Mouse (Mus musculus) hindbrain, embryonic 15.5 days (tissue): ENCODE data around the gene Trank1. TPM values are rescaled to one million over a fixed set of nuclear protein-coding genes. Genes with fewer than 3 reads are reported as not detected.

ENCODE experiments used
- ATAC-seq: fragments of 200-750 bp; cut with Nextera tagmentation; 2 replicates; pipeline ENCODE4 v1.8.0; 2017; ENCODE audit warnings: low read depth, moderate number of reproducible peaks, moderate TSS enrichment; ENCODE audit not compliant: low FRiP score
- H3K27ac ChIP-seq: fragments of 300-500 bp; sonication (generic); replicated peaks from 2 replicates; pipeline ENCODE4 v1.5.1; 2015; ENCODE audit warnings: mild to moderate bottlenecking, inconsistent platforms
- H3K27me3 ChIP-seq: fragments of 300-500 bp; sonication (generic); 2 replicates; pipeline ENCODE4 v1.6.1; 2015; ENCODE audit warnings: control low read depth, inconsistent platforms
- H3K36me3 ChIP-seq: fragments of 300-500 bp; sonication (generic); 2 replicates; pipeline ENCODE4 v1.6.1; 2015; ENCODE audit warnings: control low read depth, inconsistent platforms
- H3K4me1 ChIP-seq: fragments of 300-500 bp; sonication (generic); replicated peaks from 2 replicates; pipeline ENCODE4 v1.6.1; 2015; ENCODE audit warnings: control low read depth, inconsistent platforms
- H3K4me2 ChIP-seq: fragments of 300-500 bp; sonication (generic); 2 replicates; pipeline ENCODE4 v1.6.1; 2015; ENCODE audit warnings: moderate library complexity, mild to moderate bottlenecking, inconsistent platforms
- H3K4me3 ChIP-seq: fragments of 300-500 bp; sonication (generic); 2 replicates; pipeline ENCODE4 v1.5.1; 2015; ENCODE audit warnings: mild to moderate bottlenecking, inconsistent platforms
- H3K9ac ChIP-seq: fragments of 300-500 bp; sonication (generic); 2 replicates; pipeline ENCODE4 v1.6.1; 2015; ENCODE audit warnings: inconsistent platforms
- H3K9me3 ChIP-seq: fragments of 300-500 bp; sonication (generic); 2 replicates; pipeline ENCODE4 v1.6.1; 2016; ENCODE audit warnings: control low read depth, inconsistent platforms
- WGBS: fragments of 180-500 bp; shearing (Covaris S2); methylation state at CpG from one replicate; pipeline ENCODE4 v1.1.7; 2015; 5-methylcytosine and 5-hydroxymethylcytosine counted together
- polyA plus RNA-seq: library from polyadenylated mRNA; unstranded; fragments of >200 nt; fragmentation: Nextera tagmentation; extraction: Ambion mirVana; gene quantifications from 2 replicates; pipeline ENCODE4 v1.2.1, GENCODE M21; 2015

Gene Trank1
- polyA plus RNA-seq, 1 experiment from 2014 or later = 11.0 TPM

GRCm38 (mm10) chr9:111438904-111439835 lies 127.6 kb downstream of the Trank1 start, which contains the start of gene Dclk3:
Gene Dclk3 (plus strand): TSS chr9:111439081.
- peak within 1 kb of the TSS; percentile 53 for H3K9ac ChIP-seq
- peaks cover 13% of the 10 kb centered on the region; the same call in 1 of the 2 replicates for H3K27me3 ChIP-seq
- 3% methylated on average over 38 of the region's 57 CpGs for WGBS
- H3K9me3 ChIP-seq = no peaks in the 10 kb centered on the region
- no peak within 1 kb of the TSS for H3K27ac ChIP-seq
- peak within 1 kb of the TSS; percentile 50 for H3K4me3 ChIP-seq
- peaks cover 8% of the 10 kb centered on the region for H3K4me1 ChIP-seq
- H3K36me3 ChIP-seq = no peaks in the 10 kb centered on the region
- H3K4me2 ChIP-seq = peak within 1 kb of the TSS; percentile 63
- peak; percentile 73 for ATAC-seq

GRCm38 (mm10) chr9:111439836-111440201 lies 128.3 kb downstream of the Trank1 start:
- Histone ChIP-seq H3K36me3 (no peaks in the 10 kb centered on the region), H3K9me3 (no peaks in the 10 kb centered on the region), H3K27ac (no peak overlapping the region), H3K4me2 (peak overlapping the region; percentile 63), H3K27me3 (peaks cover 13% of the 10 kb centered on the region; the same call in 1 of the 2 replicates), H3K9ac (0 out of 2 replicates have a peak overlapping the region, but pooled peaks have one; percentile 53), H3K4me3 (peak overlapping the region; percentile 50), H3K4me1 (peaks cover 8% of the 10 kb centered on the region)
- no peak for ATAC-seq
- WGBS = 50% methylated on average over 8 of the region's 8 CpGs

- Histone ChIP-seq H3K27ac (no peak overlapping the region), H3K36me3 (no peaks in the 10 kb centered on the region), H3K4me3 (0 out of 2 replicates have a peak overlapping the region, but pooled peaks have one; percentile 50), H3K4me1 (peaks cover 8% of the 10 kb centered on the region), H3K9ac (no peak overlapping the region), H3K27me3 (peaks cover 13% of the 10 kb centered on the region; the same call in 1 of the 2 replicates), H3K4me2 (peak overlapping the region; percentile 63), H3K9me3 (no peaks in the 10 kb centered on the region)
- ATAC-seq = no peak
- WGBS = 78% methylated on average over 6 of the region's 6 CpGs
These were observed 128.9 kb downstream of the Trank1 start for GRCm38 (mm10) chr9:111440446-111440845.

GRCm38 (mm10) chr9:111441151-111441550 lies 129.6 kb downstream of the Trank1 start:
- 88% methylated on average over 2 of the region's 2 CpGs for WGBS
- Histone ChIP-seq H3K4me2 (no peak overlapping the region), H3K27me3 (peaks cover 13% of the 10 kb centered on the region; the same call in 1 of the 2 replicates), H3K4me3 (no peak overlapping the region), H3K36me3 (no peaks in the 10 kb centered on the region), H3K27ac (no peak overlapping the region), H3K9me3 (no peaks in the 10 kb centered on the region), H3K4me1 (peaks cover 8% of the 10 kb centered on the region), H3K9ac (no peak overlapping the region)
- ATAC-seq = no peak

Other genes starting within 250 kb of the Trank1 start
- gene Lrrfip2, start 194.1 kb upstream of the Trank1 start, polyA plus RNA-seq = 45.9 and 47.8 TPM in 2 replicates
- 24.8 and 26.5 TPM in 2 replicates for gene Mlh1, start 39.9 kb upstream of the Trank1 start, polyA plus RNA-seq
- gene Epm2aip1, start 39.8 kb upstream of the Trank1 start, polyA plus RNA-seq = 54.2 and 55.7 TPM in 2 replicates
- 6.7 and 7.6 TPM in 2 replicates for gene Dclk3, start 127.3 kb downstream of the Trank1 start, polyA plus RNA-seq